In genomic region chr5:107250548-107251272, GRCm38 (mm10) we compare ENCODE assay signal across 10 mouse cellular contexts. TPM values are rescaled to one million over a fixed set of nuclear protein-coding genes. Genes with fewer than 3 reads are reported as not detected.
DNase-seq lines count a peak whose midpoint lies in the region; ATAC-seq and TF ChIP-seq lines count a peak whose summit lies in the region.
"Had no signal": no experiment of that assay in that cellular context is flagged by ENCODE, and none has a peak within 500 bp of the region (broad histone marks: within the 10 kb centered on the region; RNA-seq: fewer than 3 reads in every experiment).

No protein-coding gene starts in this region.

- H3K4me2 ChIP-seq in lung, embryonic 15.5 days, result peak overlapping the region; percentile 22; the same call in 1 of the 2 replicates
- no peak overlapping the region for H3K4me2 ChIP-seq in embryonic facial prominence, embryonic 15.5 days (replicated peaks)
- H3K4me2 ChIP-seq in limb, embryonic 15.5 days, result 0 out of 2 replicates have a peak overlapping the region, but pooled peaks have one; percentile 5

- no peak for TF ChIP-seq CTCF in cerebellum, adult 2 months (IDR thresholded peaks at IDR 0.05; ENCODE audit: borderline replicate concordance, insufficient read depth, low read depth, low read length)

- peaks cover 34% of the 10 kb centered on the region for H3K4me1 ChIP-seq in heart, embryonic 10.5 days
- H3K4me1 ChIP-seq in lung, embryonic 15.5 days, result peaks cover 34% of the 10 kb centered on the region
- H3K4me1 ChIP-seq in embryonic facial prominence, embryonic 15.5 days, result peaks cover 32% of the 10 kb centered on the region
- peaks cover 23% of the 10 kb centered on the region for H3K4me1 ChIP-seq in limb, embryonic 15.5 days
- peaks cover 12% of the 10 kb centered on the region for H3K4me1 ChIP-seq in cerebellum, adult 2 months (ENCODE audit: control insufficient read depth, insufficient read depth, low read length)

- no peaks in the 10 kb centered on the region for H3K27me3 ChIP-seq in heart, embryonic 10.5 days (ENCODE audit: insufficient read depth, poor library complexity, severe bottlenecking)
- 0 out of 2 replicates have a peak, but pooled peaks cover 2% of the 10 kb centered on the region for H3K27me3 ChIP-seq in lung, embryonic 15.5 days
- no peaks in the 10 kb centered on the region for H3K27me3 ChIP-seq in embryonic facial prominence, embryonic 15.5 days
- H3K27me3 ChIP-seq in limb, embryonic 15.5 days, result no peaks in the 10 kb centered on the region
- no peaks in the 10 kb centered on the region for H3K27me3 ChIP-seq in cerebellum, adult 2 months (ENCODE audit: control insufficient read depth, insufficient read depth, low read length)

- peak overlapping the region; percentile 62; the same call in 1 of the 2 replicates for H3K27ac ChIP-seq in heart, embryonic 10.5 days
- peak overlapping the region; percentile 76; the same call in 1 of the 2 replicates for H3K27ac ChIP-seq in lung, embryonic 15.5 days
- peak overlapping the region; percentile 34; the same call in 1 of the 2 replicates for H3K27ac ChIP-seq in embryonic facial prominence, embryonic 15.5 days (replicated peaks)
- no peak overlapping the region for H3K27ac ChIP-seq in limb, embryonic 15.5 days
- no peak overlapping the region for H3K27ac ChIP-seq in cerebellum, adult 2 months (ENCODE audit: insufficient read depth, low read length)

- DNase-seq in heart, embryonic 10.5 days (ENCODE audit: low spot score), result no peak
- no peak for DNase-seq in heart, adult 18-20 months
- no peak for DNase-seq in lung, adult 18-20 months
- DNase-seq in urinary bladder, postnatal 4 days (ENCODE audit: low spot score in 2 of 2), result no peak
- no peak for DNase-seq in cerebellum, adult 2 months
- DNase-seq: cerebellum, adult 8-10 months; thymus, postnatal 14 days had no signal

- peaks cover 20% of the 10 kb centered on the region; the same call in 1 of the 2 replicates for H3K36me3 ChIP-seq in heart, embryonic 10.5 days
- H3K36me3 ChIP-seq in lung, embryonic 15.5 days, result 0 out of 2 replicates have a peak, but pooled peaks cover 6% of the 10 kb centered on the region
- 0 out of 2 replicates have a peak, but pooled peaks cover 4% of the 10 kb centered on the region for H3K36me3 ChIP-seq in embryonic facial prominence, embryonic 15.5 days
- peaks cover 6% of the 10 kb centered on the region; the same call in 1 of the 2 replicates for H3K36me3 ChIP-seq in limb, embryonic 15.5 days

- H3K9me3 ChIP-seq in heart, embryonic 10.5 days, result no peaks in the 10 kb centered on the region
- no peaks in the 10 kb centered on the region for H3K9me3 ChIP-seq in lung, embryonic 15.5 days
- 0 out of 2 replicates have a peak, but pooled peaks cover 5% of the 10 kb centered on the region for H3K9me3 ChIP-seq in embryonic facial prominence, embryonic 15.5 days (replicated peaks)
- no peaks in the 10 kb centered on the region for H3K9me3 ChIP-seq in limb, embryonic 15.5 days

- H3K4me3 ChIP-seq in heart, embryonic 10.5 days, result peak overlapping the region; percentile 40
- H3K4me3 ChIP-seq in lung, embryonic 15.5 days, result no peak overlapping the region
- H3K4me3 ChIP-seq in embryonic facial prominence, embryonic 15.5 days (replicated peaks), result no peak overlapping the region
- H3K4me3 ChIP-seq in limb, embryonic 15.5 days, result no peak overlapping the region
- H3K4me3 ChIP-seq in cerebellum, adult 2 months (replicated peaks; ENCODE audit: insufficient read depth, low read depth, low read length), result no peak overlapping the region

- H3K9ac ChIP-seq in lung, embryonic 15.5 days, result no peak overlapping the region
- no peak overlapping the region for H3K9ac ChIP-seq in embryonic facial prominence, embryonic 15.5 days
- no peak overlapping the region for H3K9ac ChIP-seq in limb, embryonic 15.5 days

- 14% methylated on average over 19 of the region's 19 CpGs for WGBS in heart, embryonic 10.5 days
- WGBS in lung, embryonic 15.5 days, result 34% methylated on average over 19 of the region's 19 CpGs
- 35% methylated on average over 19 of the region's 19 CpGs for WGBS in embryonic facial prominence, embryonic 15.5 days
- WGBS in limb, embryonic 15.5 days, result 31% methylated on average over 19 of the region's 19 CpGs
- WGBS in cerebellum, adult 2 months, result 84% methylated on average over 19 of the region's 19 CpGs

- TF ChIP-seq POLR2A in cerebellum, adult 2 months (IDR thresholded peaks at IDR 0.05; ENCODE audit: borderline replicate concordance, insufficient read depth, low read length), result no peak

- ATAC-seq in lung, embryonic 15.5 days (ENCODE audit: borderline replicate concordance, extremely low read depth, low FRiP score, low TSS enrichment), result no peak
- ATAC-seq in embryonic facial prominence, embryonic 15.5 days (ENCODE audit: insufficient number of reproducible peaks, low FRiP score, low TSS enrichment, low read depth), result no peak
- no peak for ATAC-seq in limb, embryonic 15.5 days (ENCODE audit: insufficient number of reproducible peaks, low FRiP score, low TSS enrichment, low read depth)

RNA-seq across cellular contexts. Expression of gene Tgfbr3, which starts 38.7 kb away (rescaled TPM):
- 36.7 and 54.6 TPM in 2 replicates for polyA plus RNA-seq in heart, embryonic 10.5 days (2016; fragmentation: Nextera tagmentation; extraction: Ambion mirVana)
- 10 to 100 TPM; 36.4 to 44.5 TPM for total RNA-seq in heart, adult 18-20 months (2021)
- polyA plus RNA-seq in lung, embryonic 15.5 days (2015; fragmentation: Nextera tagmentation; extraction: Ambion mirVana), result 20.0 and 22.2 TPM in 2 replicates
- 37.3 and 38.7 TPM in 2 replicates for polyA plus RNA-seq in embryonic facial prominence, embryonic 15.5 days (2015; fragmentation: Nextera tagmentation; extraction: Ambion mirVana)
- polyA plus RNA-seq in limb, embryonic 15.5 days (2015; fragmentation: Nextera tagmentation; extraction: Ambion mirVana), result 27.2 and 30.7 TPM in 2 replicates
- 11.5 and 12.5 TPM in 2 replicates for polyA plus RNA-seq in cerebellum, adult 2 months (2012; rRNA removed)

Comparison
In these comparisons a context has a peak if more than half of its experiments do, and no peak if none do; other contexts are left out.
1. H3K27ac ChIP-seq: peak in heart, embryonic 10.5 days (single experiment), lung, embryonic 15.5 days (single experiment) and embryonic facial prominence, embryonic 15.5 days (single experiment); none in limb, embryonic 15.5 days (single experiment) and cerebellum, adult 2 months (single experiment).